Mouse (Mus musculus) heart, embryonic 16.5 days (tissue): ENCODE measurements around the gene Hlcs. TPM values are rescaled to one million over a fixed set of nuclear protein-coding genes. Genes with fewer than 3 reads are reported as not detected.

ENCODE experiments used
- ATAC-seq: fragments of 200-750 bp; cut with Nextera tagmentation; replicated peaks from 2 replicates; pipeline ENCODE4 v1.8.0; 2017; ENCODE audit warnings: moderate number of reproducible peaks; ENCODE audit not compliant: insufficient read depth, low FRiP score; ENCODE audit errors: extremely low read depth
- H3K27ac ChIP-seq: fragments of 300-500 bp; sonication (generic); 2 replicates; pipeline ENCODE4 v1.5.1; 2014; ENCODE audit warnings: mild to moderate bottlenecking, low read length, control low read depth, moderate library complexity
- H3K27me3 ChIP-seq: fragments of 300-500 bp; sonication (generic); 2 replicates; pipeline ENCODE4 v1.6.1; 2014; ENCODE audit warnings: low read length, mixed read lengths; ENCODE audit not compliant: control insufficient read depth, insufficient read depth
- H3K36me3 ChIP-seq: fragments of 300-500 bp; sonication (generic); 2 replicates; pipeline ENCODE4 v1.6.1; 2014; ENCODE audit not compliant: control insufficient read depth, insufficient read depth
- H3K4me1 ChIP-seq: fragments of 300-500 bp; sonication (generic); 2 replicates; pipeline ENCODE4 v1.6.1; 2014; ENCODE audit warnings: low read length, mixed read lengths; ENCODE audit not compliant: control insufficient read depth, insufficient read depth
- H3K4me2 ChIP-seq: fragments of 300-500 bp; sonication (generic); 2 replicates; pipeline ENCODE4 v1.6.1; 2014; ENCODE audit warnings: low read depth, mild to moderate bottlenecking, control low read depth, low read length
- H3K4me3 ChIP-seq: fragments of 300-500 bp; sonication (generic); 2 replicates; pipeline ENCODE4 v1.5.1; 2014; ENCODE audit warnings: mild to moderate bottlenecking, control low read depth, low read length
- H3K9ac ChIP-seq: fragments of 300-500 bp; sonication (generic); 2 replicates; pipeline ENCODE4 v1.6.1; 2014; ENCODE audit warnings: low read length, control low read depth
- H3K9me3 ChIP-seq: fragments of 300-500 bp; sonication (generic); replicated peaks from 2 replicates; pipeline ENCODE4 v1.6.1; 2016; ENCODE audit warnings: low read length; ENCODE audit not compliant: control insufficient read depth
- WGBS: fragments of 180-500 bp; shearing (Covaris S2); extraction: QIAGEN DNeasy Blood & Tissue Kit; methylation state at CpG from one replicate; pipeline ENCODE4 v1.1.7; 2014; 5-methylcytosine and 5-hydroxymethylcytosine counted together
- polyA plus RNA-seq: library from polyadenylated mRNA; unstranded; fragments of >200 nt; fragmentation: Nextera tagmentation; extraction: Ambion mirVana; gene quantifications from 2 replicates; pipeline ENCODE4 v1.2.1, GENCODE M21; 2015

Hlcs gene
- polyA plus RNA-seq, 1 experiment from 2014 or later: 6.8 TPM

DNA sequence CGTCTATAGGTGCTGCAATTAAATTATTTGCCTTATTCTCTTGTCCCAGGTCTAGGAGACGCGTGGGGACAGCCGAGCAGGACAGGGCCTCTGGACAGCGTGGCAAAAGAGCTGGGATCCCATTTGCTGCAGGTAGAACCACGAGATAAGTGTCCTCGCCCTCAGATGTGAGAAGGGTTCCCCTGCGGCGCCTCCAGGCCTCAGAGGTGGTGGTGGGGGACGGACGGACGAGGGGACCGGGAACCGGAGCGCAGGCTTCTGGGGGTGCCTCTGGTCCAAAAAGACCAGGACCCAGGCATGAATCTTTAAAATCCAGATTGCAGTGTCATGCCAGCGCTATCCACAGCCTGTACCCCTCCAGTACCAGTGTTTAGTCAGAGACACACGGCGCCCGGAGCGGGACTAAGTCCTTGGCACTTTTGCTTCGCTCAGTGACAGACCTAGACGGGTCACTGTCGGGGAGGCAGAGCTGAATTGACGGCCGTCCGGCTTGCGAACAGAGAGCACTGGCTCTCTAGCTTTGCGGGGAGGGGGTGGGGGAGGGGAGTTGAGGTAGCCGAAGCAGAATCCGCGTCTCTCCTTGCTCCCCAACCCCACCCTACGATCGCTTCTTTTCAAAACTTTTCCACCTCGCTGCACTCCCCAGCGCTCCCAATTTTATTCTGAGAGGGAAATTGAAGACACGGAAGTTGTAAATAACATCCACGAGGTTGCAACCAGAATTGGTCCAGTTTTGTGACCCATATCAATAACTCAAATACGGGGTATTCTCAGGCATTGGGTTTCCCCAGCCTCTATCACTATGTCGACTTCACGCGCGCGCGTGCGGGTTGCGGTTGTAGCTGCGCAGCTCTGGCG lies 218.9 kb downstream of the Hlcs start:
- Histone ChIP-seq H3K9ac (no peak overlapping the region), H3K36me3 (no peaks in the 10 kb centered on the region), H3K27ac (no peak overlapping the region), H3K9me3 (no peaks in the 10 kb centered on the region), H3K4me1 (no peaks in the 10 kb centered on the region), H3K4me2 (no peak overlapping the region), H3K4me3 (no peak overlapping the region), H3K27me3 (peaks cover 87% of the 10 kb centered on the region)
- 2% methylated on average over 48 of the region's 48 CpGs for WGBS
- ATAC-seq: no peak

GRCm38 (mm10) chr16:94093151-94093863 lies 220.1 kb downstream of the Hlcs start:
- no peaks in the 10 kb centered on the region for H3K9me3 ChIP-seq
- no peaks in the 10 kb centered on the region for H3K36me3 ChIP-seq
- peaks cover 87% of the 10 kb centered on the region for H3K27me3 ChIP-seq
- ATAC-seq: no peak
- no peak overlapping the region for H3K9ac ChIP-seq
- no peak overlapping the region for H3K4me2 ChIP-seq
- H3K4me3 ChIP-seq: no peak overlapping the region
- 3% methylated on average over 24 of the region's 24 CpGs for WGBS
- H3K4me1 ChIP-seq: no peaks in the 10 kb centered on the region
- H3K27ac ChIP-seq: no peak overlapping the region

DNA sequence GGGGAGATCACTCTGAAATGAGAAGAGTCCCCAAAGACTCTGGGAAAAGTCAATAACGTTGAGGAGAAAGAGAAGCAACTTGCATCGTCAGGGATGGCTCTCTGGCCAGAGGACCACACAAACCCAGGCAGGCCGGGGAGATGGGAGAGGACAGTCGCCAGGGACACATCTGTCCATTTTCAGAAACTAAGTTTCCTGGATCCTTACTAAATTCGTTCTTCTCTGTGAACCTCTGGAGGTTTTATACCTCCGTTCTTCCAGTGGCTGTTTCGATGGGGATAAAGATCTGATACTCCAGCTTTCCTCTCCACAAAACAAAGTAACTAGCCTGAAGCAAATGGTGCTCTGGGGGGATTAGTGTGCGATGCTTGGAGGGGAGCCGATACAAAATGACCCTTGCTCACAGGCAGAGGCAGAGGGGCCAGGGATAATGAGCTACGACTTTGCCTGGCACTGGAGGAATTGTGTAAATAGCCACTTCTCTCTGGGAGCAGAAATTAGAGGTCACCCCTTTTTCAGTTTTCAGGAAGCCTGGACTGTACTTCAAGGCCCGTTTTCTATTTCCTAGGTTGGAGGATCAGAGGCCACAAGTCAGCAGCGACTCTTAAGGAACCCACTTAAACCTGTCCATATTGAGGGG lies 220.7 kb downstream of the Hlcs start:
- Histone ChIP-seq H3K27ac (no peak overlapping the region), H3K9me3 (no peaks in the 10 kb centered on the region), H3K36me3 (no peaks in the 10 kb centered on the region), H3K4me2 (no peak overlapping the region), H3K9ac (no peak overlapping the region), H3K27me3 (peaks cover 87% of the 10 kb centered on the region), H3K4me1 (no peaks in the 10 kb centered on the region), H3K4me3 (no peak overlapping the region)
- 3% methylated on average over 12 of the region's 12 CpGs for WGBS
- ATAC-seq: no peak

GRCm38 (mm10) chr16:94088819-94089692 lies 224.3 kb downstream of the Hlcs start:
- no peak overlapping the region for H3K4me3 ChIP-seq
- H3K4me1 ChIP-seq: peaks cover 13% of the 10 kb centered on the region
- ATAC-seq: no peak
- no peaks in the 10 kb centered on the region for H3K36me3 ChIP-seq
- peaks cover 88% of the 10 kb centered on the region for H3K27me3 ChIP-seq
- 9% methylated on average over 14 of the region's 14 CpGs for WGBS
- H3K9me3 ChIP-seq: no peaks in the 10 kb centered on the region
- no peak overlapping the region for H3K27ac ChIP-seq
- no peak overlapping the region for H3K4me2 ChIP-seq
- no peak overlapping the region for H3K9ac ChIP-seq

DNA sequence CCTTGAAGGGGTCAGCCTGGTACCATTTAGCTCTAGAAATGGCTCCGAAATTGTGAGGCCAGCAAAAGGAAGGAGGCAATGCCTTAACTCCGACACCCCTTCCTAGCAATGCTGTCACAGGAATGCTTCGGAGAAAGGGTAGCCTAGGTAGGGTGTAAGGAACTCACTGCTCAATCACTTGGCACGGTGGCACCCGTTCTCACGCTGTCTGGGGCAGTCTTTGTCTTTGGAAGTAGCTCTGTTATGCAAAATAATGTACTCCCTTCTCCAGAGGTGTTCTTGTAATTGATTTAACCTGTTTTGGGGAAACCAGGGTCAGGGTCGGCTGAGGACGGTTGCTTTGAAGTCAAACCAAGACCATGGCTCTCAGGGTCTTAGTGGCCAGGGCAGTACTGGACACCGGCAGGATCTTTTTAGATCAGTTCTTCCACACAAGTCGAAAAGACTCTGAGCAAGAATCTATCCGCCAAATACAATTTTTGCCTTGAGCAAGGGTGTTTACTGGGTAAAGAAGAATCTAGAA lies 225.1 kb downstream of the Hlcs start:
- 9% methylated on average over 11 of the region's 11 CpGs for WGBS

DNA sequence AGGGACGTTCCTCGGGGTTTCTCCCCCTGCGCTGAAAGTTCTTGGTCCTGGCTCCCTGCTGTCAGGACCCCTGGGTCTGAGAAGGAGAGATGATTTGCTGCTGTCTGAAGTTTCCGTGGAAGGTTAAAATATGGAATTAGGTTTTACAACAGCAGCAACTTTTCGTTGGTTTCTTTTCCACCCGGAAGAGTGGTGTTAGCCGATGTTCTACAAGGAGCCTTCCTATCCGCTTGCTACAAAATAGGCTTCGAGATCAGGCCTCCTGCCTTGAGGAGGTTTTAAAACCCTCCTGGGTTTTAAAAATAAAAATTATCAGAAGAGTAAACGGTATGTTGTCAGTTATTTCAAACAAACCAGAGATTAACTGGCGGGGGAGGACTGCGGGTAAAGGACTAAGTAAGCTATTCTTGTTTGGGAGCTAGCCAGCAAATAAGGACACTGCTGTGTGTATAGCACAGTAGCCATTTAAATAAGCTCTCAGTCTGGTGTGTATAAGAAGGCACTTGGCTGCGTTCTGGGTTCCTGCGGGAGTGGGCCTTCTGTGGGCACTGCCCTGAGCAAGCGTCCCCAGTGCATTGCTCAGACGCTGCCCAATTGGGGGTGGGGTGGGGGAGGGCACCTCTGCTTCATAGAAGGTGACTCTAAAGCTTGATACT lies 225.7 kb downstream of the Hlcs start:
- H3K27ac ChIP-seq: no peak overlapping the region
- no peaks in the 10 kb centered on the region for H3K36me3 ChIP-seq
- peaks cover 87% of the 10 kb centered on the region for H3K27me3 ChIP-seq
- H3K9ac ChIP-seq: no peak overlapping the region
- ATAC-seq: no peak
- H3K9me3 ChIP-seq: no peaks in the 10 kb centered on the region
- no peak overlapping the region for H3K4me3 ChIP-seq
- no peak overlapping the region for H3K4me2 ChIP-seq
- 12% methylated on average over 16 of the region's 16 CpGs for WGBS
- peaks cover 13% of the 10 kb centered on the region for H3K4me1 ChIP-seq

More for the DNA sequence above, 225.1 kb downstream of the Hlcs start:
- no peak overlapping the region for H3K4me2 ChIP-seq
- peaks cover 13% of the 10 kb centered on the region for H3K4me1 ChIP-seq
- no peaks in the 10 kb centered on the region for H3K36me3 ChIP-seq
- no peak overlapping the region for H3K9ac ChIP-seq
- no peak overlapping the region for H3K27ac ChIP-seq
- no peaks in the 10 kb centered on the region for H3K9me3 ChIP-seq
- ATAC-seq: no peak
- H3K27me3 ChIP-seq: peaks cover 87% of the 10 kb centered on the region
- no peak overlapping the region for H3K4me3 ChIP-seq

GRCm38 (mm10) chr16:94086701-94087569 lies 226.4 kb downstream of the Hlcs start:
- no peaks in the 10 kb centered on the region for H3K9me3 ChIP-seq
- ATAC-seq: no peak
- H3K27ac ChIP-seq: no peak overlapping the region
- H3K36me3 ChIP-seq: no peaks in the 10 kb centered on the region
- peaks cover 86% of the 10 kb centered on the region for H3K27me3 ChIP-seq
- H3K4me1 ChIP-seq: peaks cover 13% of the 10 kb centered on the region
- WGBS: 6% methylated on average over 50 of the region's 50 CpGs
- no peak overlapping the region for H3K9ac ChIP-seq
- H3K4me2 ChIP-seq: no peak overlapping the region
- no peak overlapping the region for H3K4me3 ChIP-seq
